Comparison of ENCODE assay signal across 9 mouse cellular contexts in genomic region chr17:26276711-26277110, GRCm38 (mm10). TPM values are rescaled to one million over a fixed set of nuclear protein-coding genes. Genes with fewer than 3 reads are reported as not detected.
DNase-seq lines count a peak whose midpoint lies in the region; ATAC-seq and TF ChIP-seq lines count a peak whose summit lies in the region.
"Had no signal": no experiment of that assay in that cellular context is flagged by ENCODE, and none has a peak within 500 bp of the region (broad histone marks: within the 10 kb centered on the region; RNA-seq: fewer than 3 reads in every experiment).

No protein-coding gene starts in this region.

- 90% methylated on average over 4 of the region's 4 CpGs for WGBS in forebrain, embryonic 14.5 days
- 94% methylated on average over 4 of the region's 4 CpGs for WGBS in forebrain, embryonic 15.5 days
- 91% methylated on average over 4 of the region's 4 CpGs for WGBS in liver, adult 2 months
- 89% methylated on average over 4 of the region's 4 CpGs for WGBS in liver, embryonic 12.5 days (ENCODE audit: insufficient replicate concordance)

- H3K4me1 ChIP-seq in forebrain, embryonic 14.5 days (ENCODE audit: control insufficient read depth, insufficient read depth, low read length), result no peaks in the 10 kb centered on the region
- no peaks in the 10 kb centered on the region for H3K4me1 ChIP-seq in forebrain, embryonic 15.5 days
- no peaks in the 10 kb centered on the region for H3K4me1 ChIP-seq in liver, adult 2 months (ENCODE audit: control insufficient read depth, insufficient read depth, low read length)
- peaks cover 6% of the 10 kb centered on the region; the same call in 1 of the 2 replicates for H3K4me1 ChIP-seq in liver, embryonic 12.5 days
- H3K4me1 ChIP-seq: neural tube, embryonic 12.5 days had no signal

- no peak overlapping the region for H3K4me2 ChIP-seq in forebrain, embryonic 14.5 days (ENCODE audit: low read length)
- H3K4me2 ChIP-seq in forebrain, embryonic 15.5 days (replicated peaks), result no peak overlapping the region
- no peak overlapping the region for H3K4me2 ChIP-seq in liver, embryonic 12.5 days
- H3K4me2 ChIP-seq: neural tube, embryonic 12.5 days had no signal

- no peaks in the 10 kb centered on the region for H3K79me2 ChIP-seq in liver, adult 2 months (ENCODE audit: control insufficient read depth, insufficient read depth, low read length)

- peak; percentile 22; the same call in 1 of the 2 replicates for TF ChIP-seq CTCF in liver, adult 2 months (IDR thresholded peaks at IDR 0.05; ENCODE audit: low read depth, low read length)

- no peak for ATAC-seq in forebrain, embryonic 14.5 days
- no peak for ATAC-seq in forebrain, embryonic 15.5 days (replicated peaks)
- ATAC-seq in liver, embryonic 12.5 days, result no peak

- DNase-seq in forebrain, embryonic 14.5 days (ENCODE audit: low spot score), result peak; percentile 63
- peak; percentile 28 for DNase-seq in liver, adult 2 months (ENCODE audit: extremely low read depth, low read depth, low spot score)
- peak; percentile 49 for DNase-seq in T-cell, adult 2 months (ENCODE audit: low spot score)
- DNase-seq in kidney, postnatal 4 days, result peak; percentile 62 to 71
- peak; percentile 22 to 70 for DNase-seq in spleen, postnatal 10 days (ENCODE audit: low spot score in 2 of 2)
- no peak for DNase-seq in gastrocnemius, postnatal 36 days

- intact Hi-C loops in gastrocnemius, postnatal 36 days (cut with DNase I), result loop anchor here (10.0 kb wide), 1 partner anchor 368 kb away; no protein-coding TSS in a partner anchor

- peaks cover 83% of the 10 kb centered on the region for H3K36me3 ChIP-seq in forebrain, embryonic 14.5 days (ENCODE audit: control insufficient read depth, insufficient read depth, low read length)
- peaks cover 75% of the 10 kb centered on the region for H3K36me3 ChIP-seq in forebrain, embryonic 15.5 days
- H3K36me3 ChIP-seq in liver, adult 2 months (ENCODE audit: control insufficient read depth, insufficient read depth, low read length), result peaks cover 63% of the 10 kb centered on the region
- peaks cover 98% of the 10 kb centered on the region for H3K36me3 ChIP-seq in liver, embryonic 12.5 days

- no peak overlapping the region for H3K4me3 ChIP-seq in forebrain, embryonic 14.5 days (ENCODE audit: low read depth, low read length)
- H3K4me3 ChIP-seq in forebrain, embryonic 15.5 days, result no peak overlapping the region
- H3K4me3 ChIP-seq in liver, adult 2 months (ENCODE audit: insufficient read depth, low read depth, low read length), result no peak overlapping the region
- no peak overlapping the region for H3K4me3 ChIP-seq in liver, embryonic 12.5 days
- H3K4me3 ChIP-seq: neural tube, embryonic 12.5 days had no signal

- no peaks in the 10 kb centered on the region for H3K9me3 ChIP-seq in forebrain, embryonic 14.5 days (replicated peaks; ENCODE audit: control insufficient read depth, low read length)
- H3K9me3 ChIP-seq in forebrain, embryonic 15.5 days, result no peaks in the 10 kb centered on the region
- H3K9me3 ChIP-seq in liver, embryonic 12.5 days (replicated peaks), result no peaks in the 10 kb centered on the region
- H3K9me3 ChIP-seq: neural tube, embryonic 12.5 days had no signal

- H3K9ac ChIP-seq in forebrain, embryonic 14.5 days (ENCODE audit: low read length), result no peak overlapping the region
- no peak overlapping the region for H3K9ac ChIP-seq in forebrain, embryonic 15.5 days (replicated peaks)
- H3K9ac ChIP-seq in liver, adult 2 months (ENCODE audit: low read depth, low read length), result no peak overlapping the region
- no peak overlapping the region for H3K9ac ChIP-seq in liver, embryonic 12.5 days
- H3K9ac ChIP-seq: neural tube, embryonic 12.5 days had no signal

- no peak overlapping the region for H3K27ac ChIP-seq in forebrain, embryonic 14.5 days (ENCODE audit: low read depth, low read length)
- no peak overlapping the region for H3K27ac ChIP-seq in forebrain, embryonic 15.5 days (replicated peaks)
- H3K27ac ChIP-seq in liver, adult 2 months (replicated peaks; ENCODE audit: insufficient read depth, low read depth, low read length), result no peak overlapping the region
- no peak overlapping the region for H3K27ac ChIP-seq in liver, embryonic 12.5 days
- H3K27ac ChIP-seq: neural tube, embryonic 12.5 days had no signal

- TF ChIP-seq POLR2A in liver, adult 2 months (IDR thresholded peaks at IDR 0.05; ENCODE audit: extremely low read depth, insufficient read depth, low read length), result no peak

- no peaks in the 10 kb centered on the region for H3K27me3 ChIP-seq in forebrain, embryonic 14.5 days (replicated peaks; ENCODE audit: control insufficient read depth, insufficient read depth, low read length)
- H3K27me3 ChIP-seq in forebrain, embryonic 15.5 days, result no peaks in the 10 kb centered on the region
- H3K27me3 ChIP-seq in liver, adult 2 months (ENCODE audit: control insufficient read depth, insufficient read depth, low read length), result no peaks in the 10 kb centered on the region
- H3K27me3 ChIP-seq in liver, embryonic 12.5 days (replicated peaks), result no peaks in the 10 kb centered on the region
- H3K27me3 ChIP-seq: neural tube, embryonic 12.5 days had no signal

RNA-seq across cellular contexts. Expression of gene Luc7l, which starts 24.0 kb away (rescaled TPM):
- 81.4 and 101 TPM in 2 replicates for polyA plus RNA-seq in forebrain, embryonic 14.5 days (2014; fragmentation: Nextera tagmentation; extraction: Ambion mirVana)
- polyA plus RNA-seq in forebrain, embryonic 15.5 days (2015; fragmentation: Nextera tagmentation; extraction: Ambion mirVana), result 122 and 123 TPM in 2 replicates
- 17.8 and 18.2 TPM in 2 replicates for total RNA-seq in liver, adult 2 months (2014; rRNA removed)
- 8.8 and 15.4 TPM in 2 replicates for polyA plus RNA-seq in liver, adult 2 months (2012; rRNA removed)
- polyA plus RNA-seq in liver, embryonic 12.5 days (2016; fragmentation: Nextera tagmentation; extraction: Ambion mirVana), result 59.4 and 62.6 TPM in 2 replicates
- total RNA-seq in gastrocnemius, postnatal 36 days (2021), result 10 to 100 TPM in 1 of 2 experiments, 1 to 10 TPM in 1; 9.9 to 10.8 TPM

RNA-seq across cellular contexts. Expression of gene Fam234a, which starts 32.7 kb away (rescaled TPM):
- 15.8 and 21.4 TPM in 2 replicates for polyA plus RNA-seq in forebrain, embryonic 14.5 days (2014; fragmentation: Nextera tagmentation; extraction: Ambion mirVana)
- 23.3 and 27.8 TPM in 2 replicates for polyA plus RNA-seq in forebrain, embryonic 15.5 days (2015; fragmentation: Nextera tagmentation; extraction: Ambion mirVana)
- total RNA-seq in liver, adult 2 months (2014; rRNA removed), result 12.6 and 19.5 TPM in 2 replicates
- polyA plus RNA-seq in liver, adult 2 months (2012; rRNA removed), result 50.8 and 54.0 TPM in 2 replicates
- polyA plus RNA-seq in liver, embryonic 12.5 days (2016; fragmentation: Nextera tagmentation; extraction: Ambion mirVana), result 12.1 and 13.1 TPM in 2 replicates
- 10 to 100 TPM; 65.5 to 66.9 TPM for total RNA-seq in gastrocnemius, postnatal 36 days (2021)

Comparison
In these comparisons a context has a peak if more than half of its experiments do, and no peak if none do; other contexts are left out.
1. DNase-seq: peak in forebrain, embryonic 14.5 days (single experiment), liver, adult 2 months (single experiment), T-cell, adult 2 months (single experiment), kidney, postnatal 4 days (2 of 2) and spleen, postnatal 10 days (2 of 2); none in gastrocnemius, postnatal 36 days (0 of 2).